Mouse (Mus musculus) CD4-positive, CD25-positive, alpha-beta regulatory T cell, adult 2 months (primary cell): ENCODE data around the gene Nsmce4a.
A peak's percentile ranks its signal among the peaks of the same experiment; 100 is the strongest.

Source experiments
- DNase-seq: peaks from one replicate; pipeline ENCODE4 v3.0.0-alpha.2; 2012; ENCODE audit warnings: low read depth, low spot score

Nsmce4a gene

DNA sequence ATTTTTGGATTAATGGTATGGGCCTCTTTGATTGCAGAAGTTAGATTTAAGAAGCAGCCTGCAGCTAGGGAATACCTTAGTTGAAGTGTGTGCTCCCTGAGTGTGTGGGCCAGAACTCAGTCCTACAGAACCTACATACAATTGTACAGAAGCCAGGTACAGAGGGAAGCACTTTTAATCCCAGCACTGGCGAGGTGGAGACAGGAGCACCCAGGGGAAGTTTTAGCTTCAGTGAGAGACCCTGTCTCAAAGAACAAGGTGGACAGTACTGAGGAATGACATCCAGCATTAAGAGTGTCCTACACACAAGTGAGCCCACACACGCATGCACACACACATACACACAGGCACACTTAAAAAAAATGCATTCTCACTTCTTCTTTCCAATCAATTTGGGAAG, 5.1 kb upstream of the Nsmce4a start:
- DNase-seq: no peak

- DNase-seq: no peak
Observed at GRCm38 (mm10) chr7:130577388-130578003, 4.6 kb upstream of the Nsmce4a start, which contains the start of gene Tacc2. Tacc2 (plus strand) TSS chr7:130577438.

DNA sequence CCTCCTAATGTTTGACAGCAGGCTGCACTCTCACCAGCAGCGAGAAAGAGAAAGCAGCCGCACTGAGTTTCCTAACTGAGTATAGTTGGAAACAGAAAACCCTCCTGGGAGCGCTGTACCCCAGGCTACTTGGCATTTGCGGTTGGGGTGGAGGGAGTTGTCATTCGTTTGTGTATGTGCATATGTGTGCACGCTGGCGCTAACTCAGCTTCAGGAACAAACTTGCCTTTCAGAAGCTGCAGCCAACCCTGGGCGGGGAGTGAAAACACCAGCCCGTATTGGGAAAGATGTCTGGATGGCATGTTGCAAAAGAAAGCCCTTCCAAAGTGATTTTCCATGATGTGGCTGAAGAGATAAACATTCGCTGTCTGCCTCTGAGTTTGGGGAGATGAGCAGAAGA, 4.1 kb upstream of the Nsmce4a start:
- no peak for DNase-seq

GRCm38 (mm10) chr7:130574211-130574991, 1.5 kb upstream of the Nsmce4a start:
- no peak for DNase-seq

DNA sequence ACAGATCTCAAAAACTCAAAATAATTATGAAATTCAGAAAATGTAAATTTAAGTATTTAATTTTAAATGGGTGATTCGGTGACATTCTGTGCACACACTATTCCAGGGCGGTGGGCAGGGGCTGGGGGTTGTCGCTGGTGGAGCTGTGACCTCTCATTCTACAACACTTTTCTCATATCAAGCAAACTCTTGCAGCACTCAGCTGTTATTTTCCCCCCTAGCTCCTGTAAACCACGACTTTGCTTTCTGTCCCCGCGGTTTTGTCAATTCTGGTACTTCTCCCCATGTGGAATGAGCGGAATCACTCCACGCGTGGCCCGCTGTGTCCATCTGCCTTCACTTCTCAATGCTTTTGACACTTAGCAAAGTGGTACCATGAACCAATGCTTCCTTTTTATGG, 828 bp upstream of the Nsmce4a start:
- no peak for DNase-seq

GRCm38 (mm10) chr7:130570472-130570871, 2.4 kb downstream of the Nsmce4a start:
- no peak for DNase-seq

DNA sequence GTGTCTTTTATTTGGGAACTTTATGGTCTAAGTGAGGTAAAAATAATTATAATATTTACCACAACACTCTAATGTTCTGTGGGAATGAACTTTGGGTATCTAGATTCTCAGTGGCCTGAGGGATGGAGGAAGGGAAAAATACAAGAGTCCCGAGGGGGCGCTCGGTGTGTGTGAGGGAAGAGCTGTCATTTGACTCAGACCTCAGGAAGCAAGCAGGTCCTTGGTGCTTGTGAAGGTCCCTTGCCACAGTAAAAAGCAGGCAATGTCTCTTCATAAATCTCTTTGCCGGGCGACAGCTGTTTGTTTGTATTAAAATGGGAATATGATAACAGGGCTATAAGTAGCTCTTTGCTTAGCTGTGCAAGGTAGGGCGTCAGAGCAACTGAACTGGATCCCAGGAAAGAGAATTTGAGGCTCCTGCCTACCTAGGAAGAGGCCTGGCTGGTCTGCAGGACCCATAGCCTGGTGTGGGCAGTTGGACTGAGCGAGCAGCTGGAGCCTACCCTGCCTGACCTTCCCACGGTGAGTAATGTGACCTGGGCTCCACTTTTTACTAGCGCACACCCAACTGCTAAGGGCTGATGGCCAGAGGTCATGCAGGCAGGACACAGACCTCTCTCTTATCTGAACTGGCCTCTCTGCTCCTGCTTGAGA, 4.0 kb downstream of the Nsmce4a start:
- DNase-seq: no peak

DNA sequence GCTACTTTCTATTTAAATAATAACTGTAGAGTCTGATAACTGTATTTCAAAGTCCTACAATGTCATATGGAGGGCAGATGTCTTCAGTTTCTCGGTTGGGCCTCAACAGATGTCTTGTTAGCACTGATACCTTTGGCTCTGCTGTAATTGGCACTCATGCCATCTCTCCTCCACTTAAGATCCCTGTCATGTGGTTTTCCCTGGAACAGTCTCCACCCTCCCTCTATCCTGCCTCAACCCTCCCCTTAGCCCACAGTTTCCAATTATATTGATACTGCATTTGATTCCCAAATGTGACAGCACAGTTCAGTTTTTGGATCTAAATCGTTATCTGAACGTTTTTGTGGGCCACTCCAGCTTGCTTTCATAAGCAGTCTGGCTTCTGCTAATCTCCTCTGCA, 8.3 kb downstream of the Nsmce4a start:
- DNase-seq: no peak

GRCm38 (mm10) chr7:130563880-130564279, 9.0 kb downstream of the Nsmce4a start:
- DNase-seq: no peak

DNA sequence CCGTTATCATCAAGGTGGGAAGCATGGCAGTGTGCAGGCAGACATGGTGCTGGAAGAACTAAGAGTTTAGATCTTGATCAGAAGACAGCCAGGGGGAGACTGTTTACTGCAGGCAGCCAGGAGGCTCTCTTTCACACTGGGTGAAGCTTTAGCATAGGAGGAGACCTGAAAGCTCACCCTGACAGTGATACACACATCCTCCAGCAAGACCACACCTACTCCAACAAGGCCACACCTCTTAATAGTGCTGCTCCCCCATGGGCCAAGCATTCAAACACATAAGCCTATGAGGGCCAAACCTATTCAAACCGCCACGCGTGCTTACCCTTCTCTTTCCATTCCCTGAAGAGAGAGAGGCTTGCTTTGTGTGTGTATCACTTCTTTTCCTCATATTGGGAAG, 9.6 kb downstream of the Nsmce4a start:
- DNase-seq: no peak

- DNase-seq: no peak
Observed at GRCm38 (mm10) chr7:130560933-130561332, 12.0 kb downstream of the Nsmce4a start.

DNA sequence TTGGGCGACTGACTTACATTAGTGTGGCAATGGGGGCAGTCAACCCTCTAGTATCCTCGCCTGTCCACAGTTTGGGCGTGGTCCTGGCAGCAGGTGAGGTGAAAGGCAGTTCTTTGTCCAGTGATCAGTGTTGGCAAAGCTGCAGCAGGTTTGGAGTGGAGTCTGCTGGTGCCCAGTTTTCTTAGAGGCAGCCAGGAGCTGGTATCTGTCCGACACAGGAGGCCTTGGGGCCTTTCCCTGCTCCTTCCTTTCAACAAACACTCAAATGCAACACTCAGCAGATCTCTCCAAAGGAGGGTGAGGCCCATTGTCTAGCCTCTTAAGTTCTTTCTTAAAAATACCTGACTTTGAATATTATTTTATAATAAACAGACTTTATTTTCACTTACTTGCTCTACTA, 14.3 kb downstream of the Nsmce4a start:
- DNase-seq: no peak

GRCm38 (mm10) chr7:130555597-130555996, 17.3 kb downstream of the Nsmce4a start:
- no peak for DNase-seq

GRCm38 (mm10) chr7:130553321-130553720, 19.6 kb downstream of the Nsmce4a start:
- DNase-seq: no peak

- DNase-seq: no peak
Observed at GRCm38 (mm10) chr7:130552780-130553179, 20.1 kb downstream of the Nsmce4a start.

GRCm38 (mm10) chr7:130547635-130548175, 25.2 kb downstream of the Nsmce4a start:
- DNase-seq: no peak

GRCm38 (mm10) chr7:130546791-130547484, 26.0 kb downstream of the Nsmce4a start:
- peak; percentile 97 for DNase-seq

GRCm38 (mm10) chr7:130546421-130546790, 26.5 kb downstream of the Nsmce4a start:
- no peak for DNase-seq

- DNase-seq: no peak
Observed at GRCm38 (mm10) chr7:130545893-130546292, 27.0 kb downstream of the Nsmce4a start.

DNA sequence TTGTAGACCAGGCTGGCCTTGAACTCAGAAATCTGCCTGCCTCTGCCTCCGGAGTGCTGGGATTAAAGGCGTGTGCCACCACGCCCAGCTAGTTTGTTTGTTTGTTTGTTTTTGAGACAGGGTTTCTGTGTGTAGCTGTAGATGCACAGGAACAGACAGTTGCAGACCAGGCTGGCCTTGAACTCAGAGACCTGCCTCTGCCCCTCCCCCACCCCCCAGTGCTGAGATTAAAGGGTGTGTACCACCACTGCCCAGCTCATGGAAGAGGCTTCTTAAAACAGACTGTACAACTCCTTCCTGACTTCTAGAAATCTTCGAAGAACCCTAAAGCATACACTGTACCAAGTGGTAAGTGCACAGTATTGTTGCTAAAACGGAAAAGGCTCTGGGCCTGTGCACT, 27.5 kb downstream of the Nsmce4a start:
- no peak for DNase-seq

GRCm38 (mm10) chr7:130543181-130543580, 29.7 kb downstream of the Nsmce4a start:
- no peak for DNase-seq

- DNase-seq: no peak
Observed at GRCm38 (mm10) chr7:130540176-130540575, 32.7 kb downstream of the Nsmce4a start.
